Mouse (Mus musculus) hindbrain, embryonic 14.5 days (tissue): ENCODE measurements around the gene Lcmt1. TPM values are rescaled to one million over a fixed set of nuclear protein-coding genes. Genes with fewer than 3 reads are reported as not detected.

Experiments
- ATAC-seq: fragments of 200-750 bp; cut with Nextera tagmentation; 2 replicates; pipeline ENCODE4 v1.8.0; 2017; ENCODE audit warnings: moderate number of reproducible peaks, mild to moderate bottlenecking, moderate TSS enrichment, moderate library complexity; ENCODE audit not compliant: low FRiP score
- DNase-seq: peaks from one replicate; pipeline ENCODE4 v3.0.0-alpha.2; 2015; ENCODE audit warnings: low spot score
- H3K27ac ChIP-seq: fragments of 300-500 bp; sonication (generic); 2 replicates; pipeline ENCODE4 v1.5.1; 2014; ENCODE audit warnings: mild to moderate bottlenecking, moderate library complexity
- H3K27me3 ChIP-seq: fragments of 300-500 bp; sonication (generic); 2 replicates; pipeline ENCODE4 v1.6.1; 2014; ENCODE audit warnings: mild to moderate bottlenecking, low read length, mixed read lengths; ENCODE audit not compliant: control insufficient read depth, insufficient read depth
- H3K36me3 ChIP-seq: fragments of 300-500 bp; sonication (generic); replicated peaks from 2 replicates; pipeline ENCODE4 v1.6.1; 2014; ENCODE audit not compliant: control insufficient read depth, insufficient read depth
- H3K4me1 ChIP-seq: fragments of 300-500 bp; sonication (generic); replicated peaks from 2 replicates; pipeline ENCODE4 v1.6.1; 2014; ENCODE audit warnings: antibody characterized with exemption, low read length, mixed read lengths; ENCODE audit not compliant: control insufficient read depth, insufficient read depth
- H3K4me2 ChIP-seq: fragments of 300-500 bp; sonication (generic); replicated peaks from 2 replicates; pipeline ENCODE4 v1.6.1; 2014; ENCODE audit warnings: mild to moderate bottlenecking, moderate library complexity
- H3K4me3 ChIP-seq: fragments of 300-500 bp; sonication (generic); replicated peaks from 2 replicates; pipeline ENCODE4 v1.5.1; 2014; ENCODE audit warnings: mild to moderate bottlenecking, low read length
- H3K9ac ChIP-seq: fragments of 300-500 bp; sonication (generic); 2 replicates; pipeline ENCODE4 v1.6.1; 2014
- H3K9me3 ChIP-seq: fragments of 300-500 bp; sonication (generic); 2 replicates; pipeline ENCODE4 v1.6.1; 2016; ENCODE audit warnings: low read length; ENCODE audit not compliant: control insufficient read depth
- WGBS: fragments of 180-500 bp; shearing (Covaris S2); extraction: QIAGEN DNeasy Blood & Tissue Kit; methylation state at CpG from one replicate; pipeline ENCODE4 v1.1.7; 2014; 5-methylcytosine and 5-hydroxymethylcytosine counted together
- polyA plus RNA-seq: library from polyadenylated mRNA; unstranded; fragments of >200 nt; fragmentation: Nextera tagmentation; extraction: Ambion mirVana; gene quantifications from 2 replicates; pipeline ENCODE4 v1.2.1, GENCODE M21; 2014

Gene Lcmt1
- polyA plus RNA-seq, 1 experiment from 2014 or later, result 106 TPM

DNA sequence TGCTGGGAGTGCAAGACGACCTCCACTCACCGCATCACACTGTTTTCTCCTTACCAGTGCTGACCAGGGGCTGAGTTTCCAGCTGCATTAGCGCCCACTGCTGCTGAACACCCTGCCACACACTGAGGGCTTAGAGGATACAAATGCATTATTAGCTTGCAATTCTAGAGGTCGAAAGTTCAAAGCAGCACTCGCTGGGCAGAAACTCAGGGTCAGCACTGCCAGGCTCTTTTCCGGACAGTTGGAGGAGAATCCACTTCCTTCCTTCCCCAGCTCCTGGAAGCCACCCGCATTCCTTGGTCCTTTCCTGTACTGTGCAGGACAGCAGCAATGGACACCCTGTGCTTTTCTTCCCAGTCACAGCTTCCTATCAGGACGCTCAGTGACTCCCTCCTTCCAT, 31.2 kb upstream of the Lcmt1 start:
- DNase-seq (no peak), ATAC-seq (no peak)
- Histone ChIP-seq H3K9me3 (no peaks in the 10 kb centered on the region), H3K27me3 (no peaks in the 10 kb centered on the region), H3K4me3 (no peak overlapping the region), H3K27ac (no peak overlapping the region), H3K36me3 (no peaks in the 10 kb centered on the region), H3K4me1 (no peaks in the 10 kb centered on the region), H3K4me2 (no peak overlapping the region), H3K9ac (no peak overlapping the region)
- WGBS, result 66% methylated on average over 8 of the region's 8 CpGs

DNA sequence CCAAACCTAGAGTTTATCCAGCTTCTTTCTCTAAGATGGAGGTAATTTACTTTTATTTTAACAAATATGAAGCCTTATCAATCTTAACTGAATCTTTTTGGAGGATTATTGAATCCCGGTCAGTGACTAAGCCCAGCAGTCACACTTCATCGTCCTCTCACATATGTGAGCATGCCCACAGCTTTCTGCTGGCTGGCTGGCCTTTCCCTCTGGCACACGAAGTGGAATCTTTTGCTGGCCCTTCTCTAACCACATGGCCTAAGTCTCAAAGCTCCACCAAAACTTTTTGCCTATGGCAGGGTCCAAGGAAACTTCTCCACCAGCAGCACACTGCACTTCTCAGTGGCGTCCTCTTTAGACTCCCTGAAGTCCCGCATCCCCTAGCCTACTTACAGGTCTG, 27.7 kb upstream of the Lcmt1 start:
- H3K27ac ChIP-seq, result no peak overlapping the region
- no peak overlapping the region for H3K4me3 ChIP-seq
- H3K9ac ChIP-seq, result no peak overlapping the region
- H3K27me3 ChIP-seq, result no peaks in the 10 kb centered on the region
- 65% methylated on average over 5 of the region's 5 CpGs for WGBS
- no peaks in the 10 kb centered on the region for H3K36me3 ChIP-seq
- H3K4me2 ChIP-seq, result no peak overlapping the region
- ATAC-seq (no peak), DNase-seq (no peak)
- H3K4me1 ChIP-seq, result no peaks in the 10 kb centered on the region
- no peaks in the 10 kb centered on the region for H3K9me3 ChIP-seq

DNA sequence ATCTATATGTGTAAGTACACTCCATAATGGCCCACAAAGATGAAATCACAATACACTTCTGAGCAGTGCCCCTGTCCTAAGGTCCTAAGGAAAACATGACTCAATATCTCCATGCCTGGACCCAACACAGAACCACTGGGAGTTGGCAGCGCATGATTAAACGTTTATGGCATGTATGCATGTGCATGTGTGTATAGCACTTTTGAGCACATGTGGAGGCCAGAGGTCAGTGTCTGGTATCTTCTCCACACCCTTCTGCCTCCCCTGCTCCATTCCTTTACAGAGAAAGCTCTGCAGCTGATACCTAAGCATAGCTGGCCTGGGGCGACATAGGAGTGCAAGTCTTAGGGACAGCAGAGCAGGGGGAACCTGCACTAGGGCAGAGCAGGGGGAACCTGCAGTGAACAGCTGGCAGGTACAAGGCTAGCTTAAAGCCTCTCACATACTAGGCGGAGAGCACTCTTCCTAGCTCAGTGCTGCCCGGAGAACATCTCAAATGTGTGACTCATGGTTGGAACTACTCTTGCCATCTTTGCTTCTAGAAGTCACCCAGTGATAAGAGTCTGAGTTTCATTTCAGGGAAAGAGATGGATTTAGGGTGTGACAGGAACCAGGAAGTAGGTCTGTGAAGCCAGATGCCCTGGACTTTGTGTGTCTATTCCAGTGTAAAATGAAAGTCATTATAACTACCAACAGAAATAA, 25.4 kb upstream of the Lcmt1 start:
- no peaks in the 10 kb centered on the region for H3K4me1 ChIP-seq
- H3K9me3 ChIP-seq, result no peaks in the 10 kb centered on the region
- no peaks in the 10 kb centered on the region for H3K27me3 ChIP-seq
- no peak overlapping the region for H3K27ac ChIP-seq
- DNase-seq (no peak), ATAC-seq (no peak)
- H3K4me2 ChIP-seq, result no peak overlapping the region
- 93% methylated on average over 5 of the region's 5 CpGs for WGBS
- H3K36me3 ChIP-seq, result no peaks in the 10 kb centered on the region
- no peak overlapping the region for H3K4me3 ChIP-seq
- no peak overlapping the region for H3K9ac ChIP-seq

DNA sequence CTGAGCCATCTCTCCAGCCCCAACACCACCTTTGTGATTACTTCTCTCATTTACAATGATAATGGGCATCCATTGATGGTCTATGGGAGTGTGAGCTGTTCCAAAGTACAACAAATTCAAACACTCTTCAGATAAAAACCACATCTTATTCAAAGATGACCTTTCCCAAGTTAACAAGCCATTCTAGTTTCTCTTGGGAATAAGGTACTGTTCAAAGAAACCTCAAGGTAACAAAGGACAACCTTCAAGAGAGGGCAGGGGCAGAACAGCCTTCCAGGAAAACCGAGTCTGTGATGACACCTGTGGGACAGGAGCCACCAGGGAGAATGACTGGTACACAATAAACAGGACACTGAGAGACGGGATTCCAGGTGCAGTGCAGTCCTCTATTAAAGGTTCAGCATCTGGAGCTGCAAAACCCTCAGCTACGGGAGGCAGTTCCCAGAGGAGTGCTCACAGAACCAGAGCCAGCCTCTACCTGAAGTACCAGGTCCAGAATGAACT, 24.5 kb upstream of the Lcmt1 start:
- Histone ChIP-seq H3K9ac (no peak overlapping the region), H3K27ac (no peak overlapping the region), H3K4me1 (no peaks in the 10 kb centered on the region), H3K4me3 (no peak overlapping the region), H3K27me3 (no peaks in the 10 kb centered on the region), H3K4me2 (no peak overlapping the region), H3K36me3 (no peaks in the 10 kb centered on the region), H3K9me3 (no peaks in the 10 kb centered on the region)
- ATAC-seq, result no peak
- WGBS, result 82% methylated on average over 3 of the region's 3 CpGs
- DNase-seq, result no peak

DNA sequence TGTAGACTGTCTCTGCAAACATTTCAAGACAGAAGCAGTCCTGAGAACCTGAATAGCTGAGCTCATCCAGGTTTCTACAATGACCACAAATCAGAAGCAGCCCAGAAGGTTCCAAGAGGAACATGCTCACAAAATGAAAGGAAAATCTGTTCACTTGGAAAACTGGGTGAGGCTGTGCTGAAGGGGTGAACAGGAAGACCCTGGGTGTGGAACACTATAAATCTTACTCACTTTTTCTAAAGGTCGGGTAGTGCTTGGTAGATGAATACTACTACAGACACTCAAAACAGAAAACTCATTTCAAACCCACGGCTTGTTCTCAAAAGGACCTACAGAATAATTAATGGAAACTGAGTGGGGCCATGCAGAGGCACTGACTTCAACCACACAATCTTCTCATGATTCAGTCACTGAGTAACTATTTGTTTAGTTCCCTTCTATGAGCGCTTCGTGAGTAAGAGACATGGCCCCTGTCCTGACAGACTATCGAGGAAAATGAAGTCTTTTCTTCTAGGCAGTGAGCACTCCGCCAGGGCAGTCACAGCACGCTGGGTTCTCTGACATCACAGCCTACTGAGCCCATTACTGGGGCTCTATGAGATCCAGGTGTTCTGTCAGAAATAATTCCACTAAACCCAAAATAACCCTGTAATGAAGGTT, 22.8 kb upstream of the Lcmt1 start:
- Histone ChIP-seq H3K4me1 (no peaks in the 10 kb centered on the region), H3K4me2 (no peak overlapping the region), H3K27me3 (no peaks in the 10 kb centered on the region), H3K9me3 (no peaks in the 10 kb centered on the region), H3K27ac (no peak overlapping the region), H3K4me3 (no peak overlapping the region), H3K9ac (no peak overlapping the region), H3K36me3 (no peaks in the 10 kb centered on the region)
- ATAC-seq (no peak), DNase-seq (no peak)
- 86% methylated on average over 7 of the region's 7 CpGs for WGBS

DNA sequence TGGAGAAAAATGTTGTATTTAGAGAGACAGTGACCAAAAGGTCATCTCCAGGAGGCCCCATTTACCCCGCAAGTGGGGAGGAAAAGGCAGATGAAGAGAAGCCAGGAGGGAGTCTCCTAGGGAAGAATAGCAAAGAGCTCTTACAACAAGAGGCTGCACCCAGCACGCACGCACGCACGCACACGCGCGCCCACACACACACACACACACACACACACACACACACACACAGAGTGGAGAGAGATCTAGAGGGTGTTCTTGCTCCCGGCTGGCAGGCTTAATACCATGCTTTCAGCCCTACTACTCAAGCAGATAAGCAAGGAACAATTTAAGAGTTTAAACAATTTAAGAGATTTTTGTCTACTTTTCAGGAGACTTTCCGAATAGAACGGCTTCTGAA, 19.8 kb upstream of the Lcmt1 start:
- no peaks in the 10 kb centered on the region for H3K27me3 ChIP-seq
- H3K9me3 ChIP-seq, result no peaks in the 10 kb centered on the region

DNA sequence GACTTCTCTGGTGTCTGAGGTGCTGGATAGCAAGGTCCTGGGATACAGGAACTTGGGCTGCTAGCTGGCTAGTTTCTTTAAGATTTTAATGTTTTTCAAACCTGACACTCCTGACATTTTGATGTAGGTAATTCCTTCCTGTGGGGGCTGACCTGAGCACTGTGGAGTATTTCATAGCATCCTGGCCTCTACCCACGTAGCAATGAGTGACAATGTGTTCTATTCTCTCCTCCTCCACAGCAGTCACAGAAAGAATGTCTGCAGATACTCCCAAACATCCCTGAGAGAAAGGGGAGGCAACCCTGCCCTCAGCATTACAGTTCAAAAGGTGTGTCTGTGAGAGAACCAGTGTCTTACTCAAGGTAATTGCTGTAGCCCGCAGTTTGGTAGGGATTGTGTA, 19.3 kb upstream of the Lcmt1 start:
- WGBS, result 76% methylated on average over 2 of the region's 2 CpGs
- H3K9me3 ChIP-seq, result no peaks in the 10 kb centered on the region
- H3K27ac ChIP-seq, result no peak overlapping the region
- no peak overlapping the region for H3K4me2 ChIP-seq
- H3K4me3 ChIP-seq, result no peak overlapping the region
- no peak overlapping the region for H3K9ac ChIP-seq
- DNase-seq (no peak), ATAC-seq (no peak)
- no peaks in the 10 kb centered on the region for H3K27me3 ChIP-seq
- no peaks in the 10 kb centered on the region for H3K4me1 ChIP-seq
- no peaks in the 10 kb centered on the region for H3K36me3 ChIP-seq

More for the DNA sequence above, 19.8 kb upstream of the Lcmt1 start:
- no peak overlapping the region for H3K27ac ChIP-seq
- H3K4me1 ChIP-seq, result no peaks in the 10 kb centered on the region
- no peak overlapping the region for H3K4me3 ChIP-seq
- WGBS, result 80% methylated on average over 11 of the region's 11 CpGs
- DNase-seq, result no peak
- ATAC-seq, result no peak
- no peaks in the 10 kb centered on the region for H3K36me3 ChIP-seq
- H3K9ac ChIP-seq, result no peak overlapping the region
- H3K4me2 ChIP-seq, result no peak overlapping the region

DNA sequence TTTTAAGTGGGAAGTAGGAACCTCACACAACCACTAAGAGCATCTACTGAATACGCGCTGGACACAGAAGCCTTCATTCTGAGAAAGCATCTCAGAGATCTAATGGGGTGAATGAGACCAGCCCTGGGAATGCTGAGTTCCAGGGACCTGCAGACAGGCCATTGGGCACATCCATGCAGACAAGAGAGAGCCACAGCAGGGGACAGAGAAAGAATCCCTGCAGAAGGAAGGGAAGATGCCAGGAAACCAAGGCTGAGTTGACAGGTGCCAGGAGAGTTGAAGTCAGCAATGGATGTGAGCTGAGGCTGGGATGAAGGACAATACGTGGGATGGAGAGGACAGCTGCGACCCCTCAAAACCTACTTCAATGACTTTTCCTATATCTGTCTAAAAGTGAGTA, 16.5 kb upstream of the Lcmt1 start:
- DNase-seq, result no peak
- no peak overlapping the region for H3K27ac ChIP-seq
- no peak overlapping the region for H3K4me3 ChIP-seq
- H3K4me1 ChIP-seq, result no peaks in the 10 kb centered on the region
- H3K9ac ChIP-seq, result no peak overlapping the region
- no peak for ATAC-seq
- no peaks in the 10 kb centered on the region for H3K36me3 ChIP-seq
- H3K4me2 ChIP-seq, result no peak overlapping the region
- WGBS, result 94% methylated on average over 4 of the region's 4 CpGs
- H3K9me3 ChIP-seq, result no peaks in the 10 kb centered on the region
- no peaks in the 10 kb centered on the region for H3K27me3 ChIP-seq

DNA sequence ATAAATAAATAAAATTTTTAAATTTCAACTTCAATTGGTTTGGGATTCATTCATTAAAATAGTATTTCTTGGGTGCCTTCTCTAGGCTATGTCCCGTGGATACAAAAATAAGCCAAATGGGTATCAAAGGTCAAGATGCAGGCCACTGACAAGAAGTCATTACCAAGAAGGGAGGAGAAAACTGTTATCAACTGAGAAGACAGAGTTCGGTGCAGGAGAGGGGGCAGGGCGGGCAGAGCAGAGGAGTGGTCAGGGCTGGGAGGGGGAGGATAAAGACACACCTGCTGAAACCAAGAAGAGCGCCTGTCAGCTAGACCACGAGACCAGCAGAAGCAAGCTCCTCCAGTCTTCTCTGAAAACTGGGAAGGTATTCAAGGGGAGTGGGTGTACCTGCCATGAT, 15.7 kb upstream of the Lcmt1 start:
- H3K4me3 ChIP-seq, result no peak overlapping the region
- no peak overlapping the region for H3K4me2 ChIP-seq
- no peak for DNase-seq
- no peaks in the 10 kb centered on the region for H3K36me3 ChIP-seq
- 80% methylated on average over 5 of the region's 5 CpGs for WGBS
- H3K27me3 ChIP-seq, result no peaks in the 10 kb centered on the region
- no peak overlapping the region for H3K27ac ChIP-seq
- H3K9ac ChIP-seq, result no peak overlapping the region
- H3K9me3 ChIP-seq, result no peaks in the 10 kb centered on the region
- H3K4me1 ChIP-seq, result no peaks in the 10 kb centered on the region
- ATAC-seq, result no peak
